Mouse (Mus musculus) MEL (cell line): Measurements from ENCODE around the gene Gpsm2. TPM values are rescaled to one million over a fixed set of nuclear protein-coding genes. Genes with fewer than 3 reads are reported as not detected.

Source experiments
- DNase-seq: peaks from one replicate; pipeline ENCODE4 v3.0.0; 2011; ENCODE audit warnings: low read depth, low spot score
- H3K27ac ChIP-seq: 2 replicates; pipeline ENCODE4 v1.5.1; 2012; ENCODE audit warnings: low read depth, mild to moderate bottlenecking, control low read depth, low read length, moderate library complexity; ENCODE audit not compliant: control insufficient read depth
- H3K27me3 ChIP-seq, 2 experiments: fragments of 150-350 bp in 1 of 2; sonication (generic) in 1 of 2; 2 replicates each; pipeline ENCODE4 v1.6.1; 2012; ENCODE audit warnings: low read length in 2 of 2, mild to moderate bottlenecking in 2 of 2, improper control_type of control experiment in 1 of 2, moderate library complexity in 1 of 2; ENCODE audit not compliant: insufficient read depth in 2 of 2, control insufficient read depth in 1 of 2
- H3K36me3 ChIP-seq, 2 experiments: 2 replicates each; pipeline ENCODE4 v1.6.1; 2012 to 2014; ENCODE audit warnings: low read length in 2 of 2, improper control_type of control experiment in 1 of 2, inconsistent platforms in 1 of 2, mild to moderate bottlenecking in 1 of 2; ENCODE audit not compliant: insufficient read depth in 2 of 2, control insufficient read depth in 1 of 2
- H3K4me1 ChIP-seq, 2 experiments: fragments of 150-350 bp in 1 of 2; sonication (generic) in 1 of 2; 2 replicates each; pipeline ENCODE4 v1.6.1; 2012; ENCODE audit warnings: low read length in 2 of 2, improper control_type of control experiment in 1 of 2, mild to moderate bottlenecking in 1 of 2; ENCODE audit not compliant: insufficient read depth in 2 of 2, control insufficient read depth in 1 of 2
- H3K4me3 ChIP-seq, 2 experiments: fragments of 150-350 bp in 1 of 2; sonication (generic) in 1 of 2; 2 replicates each; pipeline ENCODE4 v1.5.1; 2012; ENCODE audit warnings: low read depth in 2 of 2, low read length in 2 of 2, mild to moderate bottlenecking in 2 of 2, moderate library complexity in 2 of 2, control low read depth in 1 of 2, improper control_type of control experiment in 1 of 2; ENCODE audit not compliant: control insufficient read depth in 1 of 2, insufficient read depth in 1 of 2
- H3K79me2 ChIP-seq: 2 replicates; pipeline ENCODE4 v1.6.1; 2012; ENCODE audit warnings: mild to moderate bottlenecking, low read length, moderate library complexity; ENCODE audit not compliant: control insufficient read depth, poor library complexity, insufficient read depth
- H3K9ac ChIP-seq: 2 replicates; pipeline ENCODE4 v1.6.1; 2012; ENCODE audit warnings: low read depth, mild to moderate bottlenecking, control low read depth, low read length, moderate library complexity; ENCODE audit not compliant: control insufficient read depth, poor library complexity, severe bottlenecking
- H3K9me3 ChIP-seq: fragments of 150-350 bp; sonication (generic); replicated peaks from 2 replicates; pipeline ENCODE4 v1.6.1; 2012; ENCODE audit warnings: mild to moderate bottlenecking, low read length, improper control_type of control experiment, moderate library complexity; ENCODE audit not compliant: insufficient read depth
- CHD2 ChIP-seq: IDR thresholded peaks from 2 replicates; pipeline ENCODE4 v1.6.1; 2011; ENCODE audit warnings: low read length, improper control_type of control experiment
- CTCF ChIP-seq, 3 experiments: IDR thresholded peaks in 2 of 3; conservative IDR thresholded peaks in 1 of 3; 2 replicates each; pipeline ENCODE4 v1.5.1; 2011 to 2012; ENCODE audit warnings: low read length in 3 of 3, low read depth in 2 of 3, mild to moderate bottlenecking in 2 of 3, improper control_type of control experiment in 1 of 3, inconsistent platforms in 1 of 3, mixed read lengths in 1 of 3, moderate library complexity in 1 of 3; ENCODE audit not compliant: control insufficient read depth in 1 of 3, insufficient read depth in 1 of 3, poor library complexity in 1 of 3, severe bottlenecking in 1 of 3
- ETS1 ChIP-seq: IDR thresholded peaks from 2 replicates; pipeline ENCODE4 v1.6.1; 2012; ENCODE audit warnings: low read depth, mild to moderate bottlenecking, inconsistent platforms, low read length, improper control_type of control experiment, moderate library complexity
- GABPA ChIP-seq: IDR thresholded peaks from 2 replicates; pipeline ENCODE4 v1.6.1; 2012; ENCODE audit warnings: low read depth, mild to moderate bottlenecking, inconsistent platforms, low read length, improper control_type of control experiment, moderate library complexity
- HCFC1 ChIP-seq: IDR thresholded peaks from 2 replicates; pipeline ENCODE4 v1.6.1; 2012; ENCODE audit warnings: low read depth, mild to moderate bottlenecking, inconsistent platforms, low read length, improper control_type of control experiment, moderate library complexity
- JUND ChIP-seq: IDR thresholded peaks from 2 replicates; pipeline ENCODE4 v1.6.1; 2011; ENCODE audit warnings: low read depth, mild to moderate bottlenecking, improper control_type of control experiment, low read length
- MXI1 ChIP-seq: IDR thresholded peaks from 2 replicates; pipeline ENCODE4 v1.6.1; 2011; ENCODE audit warnings: mild to moderate bottlenecking, low read depth, low read length, improper control_type of control experiment
- MYC ChIP-seq: IDR thresholded peaks from 2 replicates; pipeline ENCODE4 v1.6.1; 2011; ENCODE audit warnings: low read depth, mild to moderate bottlenecking, low read length, improper control_type of control experiment, moderate library complexity
- NELFE ChIP-seq: IDR thresholded peaks from 2 replicates; pipeline ENCODE4 v1.6.1; 2011; ENCODE audit warnings: low read depth, low read length, improper control_type of control experiment
- POLR2A ChIP-seq, 2 experiments: IDR thresholded peaks; 2 replicates each; pipeline ENCODE4 v1.6.1; 2011 to 2012; ENCODE audit warnings: low read length in 2 of 2, mild to moderate bottlenecking in 2 of 2, control low read depth in 1 of 2, improper control_type of control experiment in 1 of 2, low read depth in 1 of 2, moderate library complexity in 1 of 2; ENCODE audit not compliant: control insufficient read depth in 1 of 2, insufficient read depth in 1 of 2, poor library complexity in 1 of 2
- POLR2AphosphoS2 ChIP-seq: IDR thresholded peaks from 2 replicates; pipeline ENCODE4 v1.6.1; 2011; ENCODE audit warnings: low read length, improper control_type of control experiment
- POLR2AphosphoS5 ChIP-seq: IDR thresholded peaks from 2 replicates; pipeline ENCODE4 v1.6.1; 2012; ENCODE audit warnings: low read depth, borderline replicate concordance, mild to moderate bottlenecking, inconsistent platforms, low read length, moderate library complexity, mixed read lengths
- RAD21 ChIP-seq: IDR thresholded peaks from 2 replicates; pipeline ENCODE4 v1.6.1; 2011; ENCODE audit warnings: mild to moderate bottlenecking, low read depth, low read length, improper control_type of control experiment
- RCOR1 ChIP-seq: IDR thresholded peaks from 2 replicates; pipeline ENCODE4 v1.6.1; 2012; ENCODE audit warnings: low read depth, mild to moderate bottlenecking, inconsistent platforms, low read length, improper control_type of control experiment
- SMC3 ChIP-seq: IDR thresholded peaks from 2 replicates; pipeline ENCODE4 v1.6.1; 2011; ENCODE audit warnings: low read depth, low read length, improper control_type of control experiment
- TAL1 ChIP-seq: IDR thresholded peaks from 2 replicates; pipeline ENCODE4 v1.6.1; 2012; ENCODE audit warnings: mild to moderate bottlenecking, inconsistent platforms, low read length, moderate library complexity, mixed read lengths
- TBP ChIP-seq: IDR thresholded peaks from 2 replicates; pipeline ENCODE4 v1.8.0; 2011; ENCODE audit warnings: low read depth, low read length, improper control_type of control experiment
- TCF12 ChIP-seq: IDR thresholded peaks from 2 replicates; pipeline ENCODE4 v1.6.1; 2014; ENCODE audit warnings: low read depth, mild to moderate bottlenecking, inconsistent platforms, low read length, improper control_type of control experiment, moderate library complexity
- UBTF ChIP-seq: IDR thresholded peaks from 2 replicates; pipeline ENCODE4 v1.6.1; 2012; ENCODE audit warnings: low read depth, mild to moderate bottlenecking, inconsistent platforms, low read length, improper control_type of control experiment, moderate library complexity, borderline replicate concordance; ENCODE audit not compliant: insufficient read depth
- ZC3H11A ChIP-seq: IDR thresholded peaks from 2 replicates; pipeline ENCODE4 v1.6.1; 2012; ENCODE audit warnings: low read depth, mild to moderate bottlenecking, inconsistent platforms, low read length, improper control_type of control experiment
- ZMIZ1 ChIP-seq: IDR thresholded peaks from 2 replicates; pipeline ENCODE4 v1.6.1; 2012; ENCODE audit warnings: low read depth, mild to moderate bottlenecking, inconsistent platforms, low read length, improper control_type of control experiment, moderate library complexity
- ZNF384 ChIP-seq: IDR thresholded peaks from 2 replicates; pipeline ENCODE4 v1.6.1; 2012; ENCODE audit warnings: low read depth, mild to moderate bottlenecking, inconsistent platforms, low read length, improper control_type of control experiment
- polyA plus RNA-seq, 2 experiments: library from polyadenylated mRNA; stranded (reverse) in 1 of 2; unstranded in 1 of 2; fragments of >175 nt in 1 of 2; fragments of >200 nt in 1 of 2; gene quantifications; 2 replicates each; pipeline versions ENCODE4 v1.2.1 to v1.2.4; 2012; ENCODE audit warnings: low replicate concordance in 2 of 2, low read depth in 1 of 2; ENCODE audit not compliant: insufficient read length in 2 of 2, insufficient read depth in 1 of 2, missing spikeins in 1 of 2
- total RNA-seq: library from RNA; depleted of rRNA; stranded (reverse); fragments of 300-350 nt; gene quantifications from 2 replicates; pipeline ENCODE4 v1.2.3, GENCODE M21; 2012

Gene Gpsm2
- total and polyA plus RNA-seq, 3 experiments: 17.6 to 27.5 TPM; not detected in 1

- no peak for TF ChIP-seq UBTF
- peak in 1 of 2 experiments; percentile 73; a peak in 2 of 4 replicates for TF ChIP-seq POLR2A (IDR thresholded peaks at IDR 0.05; ENCODE audit: control insufficient read depth in 1 of 2, insufficient read depth in 1 of 2, low read depth in 1 of 2, low read length in 2 of 2, poor library complexity in 1 of 2)
- TF ChIP-seq CHD2: no peak
- 0 out of 2 replicates have a peak, but pooled peaks have one; percentile 50 for TF ChIP-seq HCFC1
- no peak for TF ChIP-seq TAL1
Observed at GRCm38 (mm10) chr3:108722036-108722872, at the start of gene Gpsm2 (continued).

- peak; percentile 81 for DNase-seq
- no peaks in the 10 kb centered on the region for H3K27me3 ChIP-seq
Observed at GRCm38 (mm10) chr3:108770725-108771368, 48.7 kb upstream of the Gpsm2 start.

GRCm38 (mm10) chr3:108769547-108769946 is 47.4 kb upstream of the Gpsm2 start:
- TF ChIP-seq POLR2AphosphoS2 (no peak), GABPA (no peak), ZC3H11A (no peak), ETS1 (no peak), SMC3 (no peak)
- no peak for DNase-seq
- Histone ChIP-seq H3K9ac (no peak overlapping the region), H3K27ac (no peak overlapping the region), H3K4me1 (0 out of 4 replicates have a peak, but pooled peaks cover 0 to 4% of the 10 kb centered on the region in 2 experiments), H3K27me3 (no peaks in the 10 kb centered on the region), H3K36me3 (no peaks in the 10 kb centered on the region), H3K4me3 (no peak overlapping the region), H3K79me2 (no peaks in the 10 kb centered on the region), H3K9me3 (no peaks in the 10 kb centered on the region)

More at GRCm38 (mm10) chr3:108770725-108771368, 48.7 kb upstream of the Gpsm2 start:
- Histone ChIP-seq H3K9me3 (no peaks in the 10 kb centered on the region), H3K4me1 (0 out of 4 replicates have a peak, but pooled peaks cover 0 to 4% of the 10 kb centered on the region in 2 experiments), H3K9ac (no peak overlapping the region), H3K36me3 (no peaks in the 10 kb centered on the region), H3K4me3 (no peak overlapping the region), H3K27ac (no peak overlapping the region), H3K79me2 (no peaks in the 10 kb centered on the region)
- TF ChIP-seq JUND: 0 out of 2 replicates have a peak, but pooled peaks have one; percentile 16
- peak; percentile 60 to 95 (median 66) for TF ChIP-seq CTCF (IDR thresholded peaks at IDR 0.05 in 2 of 3, conservative IDR thresholded peaks at IDR 0.05 in 1 of 3; ENCODE audit: control insufficient read depth in 1 of 3, insufficient read depth in 1 of 3, low read depth in 2 of 3, low read length in 3 of 3, poor library complexity in 1 of 3, severe bottlenecking in 1 of 3)
- TF ChIP-seq NELFE: no peak
- no peak for TF ChIP-seq TBP
- TF ChIP-seq SMC3: peak; percentile 100
- TF ChIP-seq POLR2AphosphoS5: no peak
- TF ChIP-seq MYC: no peak
- TF ChIP-seq RAD21: peak; percentile 92
- TF ChIP-seq RCOR1: no peak
- peak; percentile 32; the same call in 1 of the 2 replicates for TF ChIP-seq ZNF384
- no peak for TF ChIP-seq ETS1
- no peak for TF ChIP-seq ZMIZ1
- TF ChIP-seq TCF12: no peak
- TF ChIP-seq MXI1: no peak
- peak; percentile 95 for TF ChIP-seq ZC3H11A
- no peak for TF ChIP-seq HCFC1
